Mouse (Mus musculus): ENCODE measurements around the gene Gpc6. TPM values are rescaled to one million over a fixed set of nuclear protein-coding genes. Genes with fewer than 3 reads are reported as not detected.

Gpc6 gene
- polyA plus RNA-seq, 1 experiment from 2014 or later: 2.3 TPM

GRCm38 (mm10) chr14:117230476-117230875 is 305.4 kb downstream of the Gpc6 start:
- DNase-seq (ENCODE audit: low spot score): no peak

- no peak for DNase-seq (ENCODE audit: low spot score)
These were observed 313.1 kb downstream of the Gpc6 start for GRCm38 (mm10) chr14:117238226-117238625.

DNA sequence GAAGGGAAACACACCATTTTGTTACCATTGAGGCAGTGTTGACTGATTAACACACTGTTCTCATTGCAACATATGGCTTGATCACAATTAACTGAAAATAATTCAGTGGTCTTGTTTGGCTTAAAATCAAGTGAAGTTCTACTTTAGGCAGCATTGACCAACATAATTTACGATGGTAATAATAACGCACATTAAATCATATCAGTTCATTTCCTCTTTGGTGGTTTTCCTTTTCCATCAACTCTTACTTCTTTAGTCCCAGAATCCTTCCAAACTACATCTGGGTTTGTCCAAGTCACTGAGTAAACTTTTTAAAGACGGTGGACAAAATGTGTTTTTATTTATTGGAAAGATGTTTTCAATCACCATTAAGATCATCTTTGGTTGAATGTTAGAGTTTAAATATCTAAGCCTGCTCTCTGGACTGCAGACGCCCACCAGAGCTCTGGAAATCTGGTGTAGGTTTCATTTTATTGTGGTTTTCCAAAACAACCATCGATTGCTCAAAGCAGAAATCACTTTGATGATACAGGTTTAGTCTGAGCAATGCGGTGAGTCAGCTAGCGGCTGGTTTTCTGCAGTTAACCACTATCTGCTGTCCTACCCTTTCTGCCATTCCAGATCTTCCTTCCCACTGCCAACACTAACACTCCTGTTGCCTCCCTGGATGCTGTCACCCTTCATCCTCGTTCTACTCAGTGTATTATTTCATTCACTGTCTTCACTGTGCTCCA is 314.7 kb downstream of the Gpc6 start:
- no peak for DNase-seq (ENCODE audit: low spot score)

DNA sequence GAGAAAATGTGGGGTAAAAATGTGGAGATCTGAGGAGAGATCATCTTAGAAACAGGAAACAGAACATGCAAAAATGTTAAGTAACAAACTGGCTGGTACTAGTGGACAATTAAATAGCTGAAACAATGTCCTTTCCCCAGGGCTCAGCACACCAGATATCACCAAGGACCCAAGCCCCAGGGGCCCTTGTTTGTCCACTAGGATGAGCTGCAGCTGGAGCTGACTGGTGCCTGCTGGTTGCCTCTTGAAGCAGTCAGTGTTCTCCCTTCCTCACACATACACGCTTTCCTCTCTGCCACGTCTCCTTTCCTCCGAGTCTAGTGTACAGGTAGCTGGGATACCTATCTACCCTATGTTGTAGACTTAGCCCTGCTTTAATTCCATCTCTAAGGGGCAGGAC is 320.5 kb downstream of the Gpc6 start:
- DNase-seq (ENCODE audit: low spot score): no peak

GRCm38 (mm10) chr14:117256192-117256591 is 331.1 kb downstream of the Gpc6 start:
- no peak for DNase-seq (ENCODE audit: low spot score)

GRCm38 (mm10) chr14:117265653-117266052 is 340.5 kb downstream of the Gpc6 start:
- DNase-seq (ENCODE audit: low spot score): no peak

DNA sequence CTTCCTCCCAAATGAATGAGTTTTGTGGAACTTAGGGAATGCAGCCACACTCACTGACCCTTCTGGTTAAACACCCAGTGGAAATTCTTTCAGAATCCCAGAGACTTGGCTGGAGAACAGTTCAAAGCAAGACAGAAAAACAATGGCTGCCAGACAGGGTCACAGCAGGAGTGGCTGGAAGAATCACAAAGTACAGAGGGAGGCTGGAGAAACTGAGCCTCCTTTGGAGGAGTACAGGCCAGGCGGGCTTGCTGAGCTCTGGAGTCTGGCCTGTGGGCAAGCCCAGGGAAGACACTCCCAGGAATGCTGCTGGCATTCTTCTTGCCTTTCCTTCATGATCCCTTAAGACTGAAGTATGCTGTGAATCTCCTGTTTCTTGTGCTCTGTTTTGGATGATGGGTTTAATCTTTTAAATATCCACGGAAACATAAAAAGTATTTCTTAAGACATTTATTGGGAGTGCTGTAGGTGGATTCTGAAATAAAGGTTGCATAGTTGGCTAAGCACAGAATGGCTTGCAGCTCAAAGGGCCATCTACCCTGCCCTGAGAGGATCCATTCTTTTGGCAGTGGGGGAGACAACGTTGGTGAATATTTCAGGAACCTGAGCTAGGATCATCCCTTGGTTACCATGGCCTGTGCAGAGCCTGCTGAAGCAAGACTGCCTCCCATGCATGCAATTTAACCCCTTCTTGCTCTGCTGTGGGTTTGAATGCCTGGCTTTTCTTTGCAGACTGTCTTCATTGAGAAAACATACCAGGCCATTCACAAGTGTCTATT is 342.9 kb downstream of the Gpc6 start:
- DNase-seq (ENCODE audit: low spot score): no peak

DNA sequence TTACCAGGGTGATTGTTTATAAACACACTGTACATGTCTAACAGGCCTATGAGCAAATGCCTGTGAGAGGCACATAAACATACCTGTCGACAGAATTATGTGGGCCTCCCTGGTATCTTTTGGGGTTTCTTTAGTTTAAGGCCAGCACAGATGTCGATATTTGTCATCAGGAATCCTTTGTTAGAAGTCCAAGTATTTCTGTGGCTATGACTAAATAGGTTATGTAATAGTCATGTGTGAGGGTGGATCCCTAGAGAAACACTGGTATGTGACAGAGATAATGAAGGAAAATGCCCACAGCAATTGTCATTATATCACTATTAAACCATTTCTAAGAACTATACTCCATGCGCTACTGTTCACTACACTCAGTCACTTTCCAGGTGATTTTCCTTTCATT is 358.5 kb downstream of the Gpc6 start:
- no peak for DNase-seq (ENCODE audit: low spot score)

- no peak for DNase-seq (ENCODE audit: low spot score)
These were observed 368.6 kb downstream of the Gpc6 start for GRCm38 (mm10) chr14:117293746-117294145.

GRCm38 (mm10) chr14:117296207-117296838 is 371.2 kb downstream of the Gpc6 start:
- DNase-seq (ENCODE audit: low spot score): no peak

DNA sequence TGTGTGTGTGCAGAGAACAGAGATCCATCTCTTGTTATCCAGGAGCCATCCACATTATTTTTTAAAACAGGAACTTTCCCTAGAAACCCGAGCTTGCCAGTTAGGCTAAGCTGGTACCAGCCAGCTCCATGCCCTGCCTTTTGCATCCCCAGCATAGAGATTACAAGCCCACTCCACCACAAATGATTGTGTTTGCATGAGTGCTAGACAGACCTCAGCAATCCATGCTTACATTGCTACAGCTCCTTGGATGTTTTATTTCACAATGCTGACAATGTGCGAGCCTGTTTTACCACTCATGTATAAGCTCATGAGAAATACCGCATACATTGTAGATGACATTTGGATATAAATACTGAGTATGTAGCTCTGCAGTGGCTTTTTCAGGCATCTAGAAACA is 375.9 kb downstream of the Gpc6 start:
- no peak for DNase-seq (ENCODE audit: low spot score)

DNA sequence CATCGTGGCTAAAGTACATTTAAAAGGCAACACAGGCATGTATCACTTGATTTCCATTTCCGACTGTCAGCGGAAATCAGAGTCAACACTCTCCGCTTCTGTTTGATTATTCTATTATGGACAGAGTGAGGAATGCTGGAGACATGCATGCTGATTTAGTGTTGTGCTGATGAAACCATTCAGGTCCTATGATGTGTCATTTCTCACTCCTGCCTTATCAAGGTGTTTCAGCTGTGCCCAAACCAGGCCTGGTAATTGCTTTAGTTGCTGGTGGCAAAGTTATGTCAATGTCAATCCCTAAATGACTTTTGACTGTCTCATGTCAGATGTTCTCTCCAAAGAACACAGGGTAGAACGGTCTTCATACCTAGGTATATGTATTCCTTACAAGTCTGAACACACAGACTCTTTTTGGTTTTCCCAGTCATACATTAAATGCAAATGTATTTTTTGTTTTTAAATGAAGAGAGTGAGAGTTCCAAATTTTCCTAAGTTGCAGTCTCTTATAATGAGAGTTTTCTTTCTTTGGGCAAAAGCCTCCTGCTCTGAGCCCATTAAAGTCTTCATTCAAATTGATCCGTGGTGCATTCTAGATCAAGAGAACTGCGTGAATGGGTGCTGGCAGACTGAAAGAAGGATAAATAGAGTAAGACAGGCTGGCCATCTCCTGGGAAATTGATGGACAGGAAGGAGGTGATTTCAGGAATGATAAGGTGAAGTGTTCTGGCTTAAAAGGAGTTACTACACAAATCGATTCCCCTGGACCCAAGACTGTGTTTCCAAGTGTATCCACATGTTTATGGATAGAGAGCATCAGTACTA is 379.0 kb downstream of the Gpc6 start:
- DNase-seq (ENCODE audit: low spot score): no peak

- DNase-seq (ENCODE audit: low spot score): no peak
These were observed 379.6 kb downstream of the Gpc6 start for GRCm38 (mm10) chr14:117304723-117305010.

DNA sequence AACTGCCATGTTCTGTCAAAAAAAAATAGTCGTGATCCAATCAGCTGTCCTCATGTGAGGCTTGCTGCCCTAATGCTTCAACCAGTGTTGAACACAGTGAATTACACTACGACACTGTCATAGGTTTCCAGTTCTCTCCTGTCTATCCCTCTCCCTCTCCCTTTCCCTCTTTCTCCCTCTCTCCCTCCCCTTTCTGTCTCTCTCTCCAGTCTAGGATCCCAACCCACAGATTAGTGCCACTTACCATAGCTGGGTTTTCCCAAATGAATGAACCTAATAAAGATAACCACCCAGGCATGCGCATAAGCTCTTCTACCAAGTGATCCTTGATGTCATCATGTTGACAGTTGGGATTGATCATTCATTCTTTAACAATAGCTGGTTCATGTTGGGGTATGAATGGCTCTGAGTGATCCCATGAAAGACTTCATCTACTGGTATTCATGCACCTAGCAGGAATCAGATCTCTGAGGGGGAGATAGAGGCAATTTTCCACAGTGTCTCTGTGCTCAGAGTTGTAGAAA is 384.9 kb downstream of the Gpc6 start:
- DNase-seq (ENCODE audit: low spot score): no peak

DNA sequence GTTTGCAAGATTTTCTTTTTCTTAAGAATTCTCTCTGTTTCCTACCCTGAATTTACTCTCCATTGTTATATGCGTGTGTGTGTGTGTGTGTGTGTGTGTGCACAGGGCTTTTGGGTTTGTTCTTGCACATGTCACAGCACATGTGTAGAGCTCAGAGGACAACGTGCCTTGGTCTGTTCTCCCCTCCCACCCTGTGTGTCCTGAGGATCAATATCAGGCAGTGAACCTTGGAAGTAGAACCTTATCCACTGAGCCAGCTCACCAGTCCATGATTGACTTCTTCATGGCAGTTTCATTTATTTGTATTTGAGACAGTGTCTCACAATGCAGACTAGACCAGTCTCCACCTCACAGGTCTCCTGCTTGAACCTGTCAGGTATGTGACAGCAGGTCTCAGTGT is 399.1 kb downstream of the Gpc6 start:
- no peak for DNase-seq (ENCODE audit: low spot score)

GRCm38 (mm10) chr14:117332256-117332655 is 407.1 kb downstream of the Gpc6 start:
- no peak for DNase-seq (ENCODE audit: low spot score)

DNA sequence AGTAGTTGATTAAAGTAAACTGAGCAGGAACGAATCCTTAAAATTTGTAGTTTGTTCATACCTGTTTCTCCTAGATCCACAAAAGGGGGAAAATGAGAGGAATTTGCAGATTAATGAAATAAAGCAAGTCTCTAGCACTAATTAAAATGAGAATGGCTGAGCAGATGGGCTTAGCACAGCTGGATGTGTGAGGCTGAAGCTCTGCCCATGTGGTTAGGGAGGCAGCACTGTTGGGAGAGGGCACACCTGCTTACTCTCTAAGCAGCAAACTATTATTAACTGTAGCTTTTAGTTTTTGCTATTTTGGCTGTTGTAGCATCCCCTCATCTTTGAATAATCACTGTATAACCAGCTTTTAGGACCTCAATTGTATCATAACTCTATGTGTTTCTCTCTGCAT is 412.2 kb downstream of the Gpc6 start:
- DNase-seq (ENCODE audit: low spot score): no peak

- no peak for DNase-seq (ENCODE audit: low spot score)
These were observed 415.4 kb downstream of the Gpc6 start for GRCm38 (mm10) chr14:117340549-117340948.

DNA sequence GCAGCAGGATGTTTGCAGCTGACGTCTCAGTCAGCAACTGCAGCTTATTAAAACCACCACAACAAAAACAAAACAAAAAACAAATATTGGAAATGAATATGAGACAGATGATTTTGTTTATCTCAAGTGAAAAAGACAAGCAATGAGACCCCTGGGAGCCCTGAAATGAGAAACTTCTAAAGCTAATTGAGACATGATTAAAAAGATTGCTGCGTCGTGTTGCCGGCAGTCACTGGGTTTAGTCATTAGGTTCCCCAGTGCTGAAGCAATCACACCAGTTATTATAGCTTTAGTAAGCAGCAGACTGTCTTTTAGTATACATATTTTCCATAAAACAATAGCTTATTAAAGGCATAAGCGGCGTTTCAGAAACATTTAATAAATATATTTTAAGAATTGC is 419.4 kb downstream of the Gpc6 start:
- no peak for DNase-seq (ENCODE audit: low spot score)

GRCm38 (mm10) chr14:117346372-117346885 is 421.3 kb downstream of the Gpc6 start:
- no peak for DNase-seq (ENCODE audit: low spot score)

- no peak for DNase-seq (ENCODE audit: low spot score)
These were observed 426.2 kb downstream of the Gpc6 start for GRCm38 (mm10) chr14:117351296-117351695.
